Mouse (Mus musculus) stomach, postnatal 0 days (tissue): ENCODE results near the gene 2210011C24Rik.

ENCODE experiments used
- CTCF ChIP-seq: IDR thresholded peaks from 2 replicates; pipeline ENCODE4 v1.5.1; 2016; ENCODE audit warnings: antibody characterized with exemption, low read depth, mild to moderate bottlenecking, moderate library complexity
- EP300 ChIP-seq: optimal IDR thresholded peaks from 2 replicates; pipeline ENCODE3; 2016; ENCODE audit warnings: antibody characterized with exemption

DNA sequence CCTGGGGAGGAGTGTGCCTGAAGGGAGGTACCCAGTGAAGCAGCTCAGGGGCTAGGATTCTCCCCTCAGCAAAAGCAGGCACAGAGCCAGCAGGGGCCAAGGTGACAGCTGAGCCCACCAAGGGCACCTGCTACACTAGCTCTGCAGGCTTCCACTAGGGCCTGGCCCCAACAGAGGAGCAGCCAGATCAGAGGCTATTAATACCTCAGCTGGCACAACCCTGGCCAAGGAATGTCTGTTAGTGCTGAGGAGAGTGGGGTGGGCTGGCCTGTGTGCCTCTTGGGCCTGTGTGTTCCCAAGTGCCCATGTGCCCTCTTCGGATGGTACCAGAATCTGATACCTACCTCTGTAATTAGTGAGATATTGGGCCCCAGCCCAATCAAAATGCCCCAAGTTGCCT is 31.7 kb downstream of the 2210011C24Rik start:
- TF ChIP-seq CTCF (no peak), EP300 (no peak)
